Mouse (Mus musculus) embryonic facial prominence, embryonic 15.5 days (tissue): Measurements from ENCODE around the gene Dusp8. TPM values are rescaled to one million over a fixed set of nuclear protein-coding genes. Genes with fewer than 3 reads are reported as not detected.

ENCODE experiments used
- ATAC-seq: fragments of 200-750 bp; cut with Nextera tagmentation; 2 replicates; pipeline ENCODE4 v1.8.0; 2017; ENCODE audit warnings: low read depth, moderate TSS enrichment; ENCODE audit not compliant: insufficient number of reproducible peaks, low FRiP score, low TSS enrichment
- H3K27ac ChIP-seq: fragments of 300-500 bp; sonication (generic); replicated peaks from 2 replicates; pipeline ENCODE4 v1.5.1; 2015; ENCODE audit warnings: mild to moderate bottlenecking, inconsistent platforms
- H3K27me3 ChIP-seq: fragments of 300-500 bp; sonication (generic); 2 replicates; pipeline ENCODE4 v1.6.1; 2015; ENCODE audit warnings: inconsistent platforms
- H3K36me3 ChIP-seq: fragments of 300-500 bp; sonication (generic); 2 replicates; pipeline ENCODE4 v1.6.1; 2015; ENCODE audit warnings: mild to moderate bottlenecking, inconsistent platforms
- H3K4me1 ChIP-seq: fragments of 300-500 bp; sonication (generic); 2 replicates; pipeline ENCODE4 v1.6.1; 2015; ENCODE audit warnings: inconsistent platforms
- H3K4me2 ChIP-seq: fragments of 300-500 bp; sonication (generic); replicated peaks from 2 replicates; pipeline ENCODE4 v1.6.1; 2015; ENCODE audit warnings: mild to moderate bottlenecking, inconsistent platforms
- H3K4me3 ChIP-seq: fragments of 300-500 bp; sonication (generic); replicated peaks from 2 replicates; pipeline ENCODE4 v1.5.1; 2015; ENCODE audit warnings: mild to moderate bottlenecking, inconsistent platforms
- H3K9ac ChIP-seq: fragments of 300-500 bp; sonication (generic); 2 replicates; pipeline ENCODE4 v1.6.1; 2015; ENCODE audit warnings: inconsistent platforms
- H3K9me3 ChIP-seq: fragments of 300-500 bp; sonication (generic); replicated peaks from 2 replicates; pipeline ENCODE4 v1.6.1; 2016; ENCODE audit warnings: inconsistent platforms
- WGBS: fragments of 180-500 bp; shearing (Covaris S2); methylation state at CpG from one replicate; pipeline ENCODE4 v1.1.7; 2015; 5-methylcytosine and 5-hydroxymethylcytosine counted together
- polyA plus RNA-seq: library from polyadenylated mRNA; unstranded; fragments of >200 nt; fragmentation: Nextera tagmentation; extraction: Ambion mirVana; gene quantifications from 2 replicates; pipeline ENCODE4 v1.2.1, GENCODE M21; 2015

Dusp8 gene
- polyA plus RNA-seq, 1 experiment from 2014 or later = 6.5 TPM

- no peak overlapping the region for H3K4me3 ChIP-seq
- H3K9me3 ChIP-seq = no peaks in the 10 kb centered on the region
- no peaks in the 10 kb centered on the region for H3K4me1 ChIP-seq
- H3K27me3 ChIP-seq = no peaks in the 10 kb centered on the region
- no peak overlapping the region for H3K27ac ChIP-seq
- H3K36me3 ChIP-seq = no peaks in the 10 kb centered on the region
- no peak overlapping the region for H3K4me2 ChIP-seq
- no peak overlapping the region for H3K9ac ChIP-seq
- ATAC-seq = no peak
- 92% methylated on average over 3 of the region's 3 CpGs for WGBS
Observed at GRCm38 (mm10) chr7:142040756-142041155, 54.9 kb downstream of the Dusp8 start.

- no peak overlapping the region for H3K4me3 ChIP-seq
- peaks cover 7% of the 10 kb centered on the region; the same call in 1 of the 2 replicates for H3K4me1 ChIP-seq
- no peaks in the 10 kb centered on the region for H3K36me3 ChIP-seq
- no peaks in the 10 kb centered on the region for H3K9me3 ChIP-seq
- no peak overlapping the region for H3K9ac ChIP-seq
- H3K27ac ChIP-seq = no peak overlapping the region
- no peak overlapping the region for H3K4me2 ChIP-seq
- whole genome bisulfite sequencing = 67% methylated on average over 4 of the region's 4 CpGs
- no peaks in the 10 kb centered on the region for H3K27me3 ChIP-seq
- ATAC-seq = no peak
Observed at GRCm38 (mm10) chr7:142037553-142038170, 58.0 kb downstream of the Dusp8 start.

- 0 out of 2 replicates have a peak, but pooled peaks have one; percentile 9 for ATAC-seq
- Histone ChIP-seq H3K9me3 (no peaks in the 10 kb centered on the region), H3K4me1 (peaks cover 7% of the 10 kb centered on the region; the same call in 1 of the 2 replicates), H3K36me3 (no peaks in the 10 kb centered on the region), H3K27me3 (no peaks in the 10 kb centered on the region), H3K9ac (no peak overlapping the region), H3K4me3 (no peak overlapping the region), H3K27ac (peak overlapping the region; percentile 40; the same call in 1 of the 2 replicates), H3K4me2 (no peak overlapping the region)
- WGBS = 53% methylated on average over 2 of the region's 2 CpGs
Observed at GRCm38 (mm10) chr7:142035048-142035811, 60.4 kb downstream of the Dusp8 start.

GRCm38 (mm10) chr7:142034198-142034597 is 61.4 kb downstream of the Dusp8 start:
- H3K27ac ChIP-seq = peak overlapping the region; percentile 60; the same call in 1 of the 2 replicates
- H3K36me3 ChIP-seq = no peaks in the 10 kb centered on the region
- no peak overlapping the region for H3K4me2 ChIP-seq
- no peaks in the 10 kb centered on the region for H3K9me3 ChIP-seq
- 62% methylated on average over 2 of the region's 2 CpGs for WGBS
- no peak overlapping the region for H3K4me3 ChIP-seq
- no peaks in the 10 kb centered on the region for H3K27me3 ChIP-seq
- ATAC-seq = 0 out of 2 replicates have a peak, but pooled peaks have one; percentile 32
- peaks cover 7% of the 10 kb centered on the region; the same call in 1 of the 2 replicates for H3K4me1 ChIP-seq
- H3K9ac ChIP-seq = no peak overlapping the region

- Histone ChIP-seq H3K4me1 (peaks cover 25% of the 10 kb centered on the region), H3K27ac (no peak overlapping the region), H3K4me3 (no peak overlapping the region), H3K9me3 (no peaks in the 10 kb centered on the region), H3K4me2 (no peak overlapping the region), H3K9ac (no peak overlapping the region), H3K27me3 (no peaks in the 10 kb centered on the region), H3K36me3 (no peaks in the 10 kb centered on the region)
- no peak for ATAC-seq
Observed at GRCm38 (mm10) chr7:142030073-142030472, 65.6 kb downstream of the Dusp8 start.

Other genes starting within 250 kb of the Dusp8 start
- 50.4 and 56.0 TPM in 2 replicates for gene Tollip, start 177.3 kb downstream of the Dusp8 start, polyA plus RNA-seq
- 1.2 and 1.7 TPM in 2 replicates for gene Brsk2, start 146.1 kb downstream of the Dusp8 start, polyA plus RNA-seq
- 79.5 and 82.6 TPM in 2 replicates for gene Mob2, start 34.8 kb downstream of the Dusp8 start, polyA plus RNA-seq
- gene Gm45618, start 24.9 kb upstream of the Dusp8 start, polyA plus RNA-seq = 0.79 and 1.7 TPM in 2 replicates
- gene Gm39115, start 40.2 kb upstream of the Dusp8 start, polyA plus RNA-seq = not detected in 2 replicates
- 1.0 and 1.1 TPM in 2 replicates for gene Gm45337, start 48.8 kb upstream of the Dusp8 start, polyA plus RNA-seq
- gene Gm29735, start 61.3 kb upstream of the Dusp8 start, polyA plus RNA-seq = 0.77 and 0.79 TPM in 2 replicates
- 1.4 and 1.7 TPM in 2 replicates for gene Gm4553, start 69.9 kb upstream of the Dusp8 start, polyA plus RNA-seq
- gene Krtap5-2, start 80.2 kb upstream of the Dusp8 start, polyA plus RNA-seq = 0.75 and 1.2 TPM in 2 replicates
- gene Gm10153, start 94.5 kb upstream of the Dusp8 start, polyA plus RNA-seq = 0.47 and 0.57 TPM in 2 replicates
- gene Krtap5-3, start 105.5 kb upstream of the Dusp8 start, polyA plus RNA-seq = 0.16 and 0.30 TPM in 2 replicates
- 1.7 and 1.8 TPM in 2 replicates for gene Gm7579, start 116.0 kb upstream of the Dusp8 start, polyA plus RNA-seq
- 0.73 and 0.75 TPM in 2 replicates for gene Krtap5-5, start 134.1 kb upstream of the Dusp8 start, polyA plus RNA-seq
- 0.40 and 1.0 TPM in 2 replicates for gene Gm40460, start 145.2 kb upstream of the Dusp8 start, polyA plus RNA-seq
- not detected in 2 replicates for gene Gm2431, start 162.5 kb upstream of the Dusp8 start, polyA plus RNA-seq
- gene Gm4559, start 178.5 kb upstream of the Dusp8 start, polyA plus RNA-seq = 0.31 TPM in 1 of 2 replicates, not detected in the other
- gene Krtap5-1, start 201.3 kb upstream of the Dusp8 start, polyA plus RNA-seq = 0.56 TPM in 1 of 2 replicates, not detected in the other
- 0.21 and 0.37 TPM in 2 replicates for gene Krtap5-4, start 207.7 kb upstream of the Dusp8 start, polyA plus RNA-seq